Mouse (Mus musculus) Patski (cell line): Measurements from ENCODE around the gene Kdm2a. TPM values are rescaled to one million over a fixed set of nuclear protein-coding genes. Genes with fewer than 3 reads are reported as not detected.

Source experiments
- ATAC-seq: fragments of 100-300 bp; one replicate; pipeline ENCODE4 v1.8.0; 2021
- CTCF ChIA-PET: fragments of 350-600 bp; sonication (Branson Sonifier 250); formaldehyde crosslinking; loops from one replicate; lab custom pipeline; 2022; ENCODE audit warnings: inconsistent platforms; lab: Charles Lee
- POLR2A ChIA-PET: fragments of 350-600 bp; sonication (Branson Sonifier 250); formaldehyde crosslinking; loops from one replicate; lab custom pipeline; 2022; ENCODE audit warnings: antibody characterized with exemption, inconsistent platforms; lab: Charles Lee
- DNase-seq: peaks from one replicate; pipeline ENCODE4 v3.0.0-alpha.2; 2011; ENCODE audit warnings: low read depth, low spot score
- H3K27me3 ChIP-seq: fragments of 371-371 bp; one replicate; pipeline ENCODE4 v1.5.1; 2021
- CTCF ChIP-seq: fragments of 100-300 bp; IDR thresholded peaks from one replicate; pipeline ENCODE4 v1.5.1; 2021
- in situ Hi-C: fragments of 300-500 bp; cut with MboI; formaldehyde crosslinking; loops from 3 replicates; pipeline ENCODE4 v1.11.1; 2018; ENCODE audit warnings: low pct_unique_long_range_greater_than_20kb, mixed read lengths
- polyA plus RNA-seq: library from polyadenylated mRNA; unstranded; gene quantifications from one replicate; pipeline ENCODE4 v1.2.3, GENCODE M21; 2021

The Kdm2a gene
- polyA plus RNA-seq = 79.6 TPM

DNA sequence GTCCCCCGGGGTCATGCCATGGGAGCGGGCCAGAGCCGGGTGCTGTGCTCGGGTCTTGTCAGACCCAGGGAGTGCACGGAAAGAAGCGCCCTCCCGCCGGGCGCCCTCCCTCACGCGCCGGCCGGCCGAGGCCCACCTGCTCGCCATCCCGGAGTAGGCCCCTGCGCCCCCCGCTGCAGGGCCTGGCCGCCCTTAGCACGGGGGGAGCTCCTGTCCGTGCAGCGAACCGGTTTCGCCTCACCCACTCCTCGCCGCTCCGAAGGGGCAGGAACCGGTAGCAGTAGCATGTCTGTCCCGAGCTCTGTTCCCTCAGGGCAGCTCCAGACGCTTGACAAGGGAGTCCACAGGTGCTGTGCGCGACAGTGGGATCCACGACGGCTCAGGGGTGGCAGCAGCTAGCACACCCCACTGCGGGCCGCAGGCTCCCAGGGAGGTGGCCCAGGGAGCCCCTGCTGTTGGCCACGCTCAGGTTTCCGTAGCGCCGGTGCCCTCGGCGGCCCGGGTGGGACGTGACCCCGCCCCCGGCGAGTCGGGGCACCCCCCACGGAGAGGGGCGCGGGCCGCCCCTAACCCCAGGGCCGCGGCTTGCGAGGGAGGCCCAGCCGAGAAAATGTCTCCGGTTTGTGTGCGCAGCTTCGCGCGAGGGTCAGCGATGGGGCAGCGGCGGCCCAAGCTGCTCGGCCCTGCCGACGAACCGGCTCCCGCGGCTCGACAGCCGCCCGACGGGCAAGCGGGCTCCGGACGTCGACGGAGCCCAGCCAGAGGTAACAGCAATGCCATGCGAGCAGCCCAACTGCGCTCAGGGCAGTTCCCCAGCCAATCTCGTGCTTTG lies at the start of gene Kdm2a:
Gene Kdm2a (minus strand): TSS at position 488 of the 832 bp plus-strand sequence.
- in situ Hi-C loops = no loop called here
- no peak for TF ChIP-seq CTCF
- ChIA-PET POLR2A (interaction anchor here (0.6 to 1.7 kb wide), 3 partner anchors 13 to 77 kb away, joined by 3 to 4 read pairs (median 3); no protein-coding TSS in a partner anchor), CTCF (interaction anchor here (1.1 kb wide), 1 partner anchor 38 kb away, joined by 3 read pairs; no protein-coding TSS in a partner anchor)
- DNase-seq = no peak
- ATAC-seq = peak; percentile 15
- no peaks in the 10 kb centered on the region for H3K27me3 ChIP-seq

DNA sequence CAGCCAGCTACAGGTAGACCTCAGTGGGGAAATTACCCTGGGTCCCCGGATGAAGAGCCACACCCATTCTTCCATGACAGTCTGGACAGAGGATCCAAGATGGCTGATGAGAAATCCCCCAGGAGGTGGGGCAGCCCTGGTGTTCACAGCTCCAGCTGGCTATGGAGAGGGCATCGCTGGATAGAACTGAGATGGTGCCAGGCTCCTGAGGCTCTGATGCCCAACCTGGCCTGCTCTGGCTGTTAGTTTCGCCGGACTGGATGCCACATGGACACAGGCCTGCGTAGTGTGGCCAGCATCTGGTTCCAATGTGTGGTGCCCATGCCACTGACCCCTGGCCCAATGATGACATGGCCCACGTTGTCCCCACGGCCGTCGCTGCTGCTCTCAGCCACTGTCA lies 49.4 kb upstream of the Kdm2a start:
- CTCF ChIA-PET = no interaction called here
- ATAC-seq (no peak), DNase-seq (no peak)
- no peaks in the 10 kb centered on the region for H3K27me3 ChIP-seq
- POLR2A ChIA-PET = no interaction called here
- no peak for TF ChIP-seq CTCF
- in situ Hi-C loops = no loop called here

DNA sequence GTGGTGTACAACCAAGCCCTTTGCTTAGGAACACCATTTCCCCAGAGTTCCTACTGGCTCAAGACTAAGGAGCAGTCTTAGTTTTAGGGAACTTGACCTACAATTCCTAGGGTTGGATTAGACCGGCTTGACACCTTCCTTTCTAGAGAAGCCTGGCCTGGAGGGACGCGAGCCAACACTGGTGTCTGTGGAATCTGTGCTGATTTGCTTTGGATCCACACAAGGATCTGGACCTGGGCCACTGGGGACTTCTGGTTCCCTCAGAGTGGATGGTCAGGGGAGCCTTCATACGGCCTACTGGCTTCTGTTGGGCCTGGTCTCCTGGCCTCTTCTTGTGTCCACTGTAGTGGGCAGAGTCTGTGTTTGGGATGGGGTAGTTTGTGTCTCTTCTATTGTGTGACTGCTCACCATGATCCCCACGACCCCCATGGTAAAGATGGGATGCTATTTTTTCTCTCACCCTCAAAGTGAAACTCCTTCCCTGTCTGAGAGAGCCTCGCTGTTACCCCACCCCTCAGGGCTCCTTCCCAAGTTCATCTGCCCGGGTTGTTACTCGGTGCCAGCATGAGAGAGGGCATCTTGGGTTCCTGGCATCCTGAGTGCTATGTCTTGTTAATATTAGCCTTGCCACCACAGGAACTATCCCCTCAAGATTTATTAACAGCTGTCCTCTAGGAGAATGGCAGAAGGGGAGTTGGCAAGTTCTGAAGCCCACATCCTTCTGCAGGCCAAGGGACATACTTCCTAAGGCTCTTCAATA lies 48.8 kb upstream of the Kdm2a start:
- DNase-seq (no peak), ATAC-seq (no peak)
- no peaks in the 10 kb centered on the region for H3K27me3 ChIP-seq
- CTCF ChIA-PET = no interaction called here
- no peak for TF ChIP-seq CTCF
- in situ Hi-C loops = no loop called here
- POLR2A ChIA-PET = no interaction called here

DNA sequence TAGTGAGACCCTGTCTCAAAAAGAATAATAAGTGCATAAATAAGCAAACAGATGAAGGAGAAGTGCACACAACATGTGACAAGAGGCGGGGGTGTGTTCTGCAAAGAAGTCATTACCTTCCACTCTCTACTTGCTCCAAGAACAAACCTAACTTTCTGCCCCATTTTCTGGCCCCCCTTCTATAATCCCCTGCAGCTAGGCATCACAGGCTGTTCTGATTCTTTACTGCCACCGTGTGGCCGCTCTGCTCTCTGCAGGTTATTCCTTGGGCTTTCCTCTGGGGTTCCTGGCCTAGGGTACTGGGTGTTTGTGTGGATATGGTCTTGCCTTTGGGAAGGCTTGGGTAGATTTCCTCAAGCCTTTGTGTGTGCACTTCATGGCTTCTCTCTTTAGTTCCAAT lies 44.3 kb upstream of the Kdm2a start:
- ATAC-seq = no peak
- no peak for DNase-seq
- in situ Hi-C loops = no loop called here
- POLR2A ChIA-PET = no interaction called here
- peak; percentile 84 for TF ChIP-seq CTCF
- H3K27me3 ChIP-seq = no peaks in the 10 kb centered on the region
- CTCF ChIA-PET = interaction anchor here (0.6 to 3.9 kb wide), 8 partner anchors 10 to 185 kb away, joined by 3 to 18 read pairs (median 8); partner anchors contain the start of gene 2010003K11Rik

DNA sequence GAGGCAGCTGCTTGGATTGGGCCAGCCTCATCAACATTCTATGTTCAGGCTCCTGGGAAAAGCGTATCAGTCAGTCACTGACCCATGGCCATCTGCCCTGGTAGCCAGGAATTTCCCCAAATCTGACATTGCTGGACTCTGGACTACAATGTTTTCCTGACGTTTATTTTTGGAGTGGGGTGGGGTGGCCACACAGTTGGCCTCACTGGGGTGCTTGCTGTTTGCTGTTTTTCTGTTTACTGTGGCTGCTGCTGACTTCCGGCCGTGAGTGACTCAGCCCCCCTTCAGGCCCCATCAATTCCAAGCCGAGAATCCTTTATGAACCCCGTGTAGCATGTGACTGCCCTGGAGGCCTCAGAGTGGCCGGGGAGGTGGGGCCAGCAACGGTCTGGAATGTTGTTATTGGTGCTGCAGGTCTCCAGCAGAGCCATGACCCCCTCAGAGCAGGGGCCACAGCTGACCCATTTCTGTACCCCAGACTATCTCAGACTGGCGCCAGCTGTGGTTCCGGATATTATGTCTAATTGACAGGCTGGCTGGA lies 43.6 kb upstream of the Kdm2a start:
- POLR2A ChIA-PET = interaction anchor here (0.7 to 1.0 kb wide), 2 partner anchors 36 to 73 kb away, joined by 3 to 4 read pairs; no protein-coding TSS in a partner anchor
- no peak for TF ChIP-seq CTCF
- CTCF ChIA-PET = interaction anchor here (1.1 to 3.9 kb wide), 10 partner anchors 8 to 184 kb away, joined by 3 to 18 read pairs (median 6); no protein-coding TSS in a partner anchor
- H3K27me3 ChIP-seq = no peaks in the 10 kb centered on the region
- in situ Hi-C loops = no loop called here
- ATAC-seq (peak; percentile 59), DNase-seq (peak; percentile 84)

DNA sequence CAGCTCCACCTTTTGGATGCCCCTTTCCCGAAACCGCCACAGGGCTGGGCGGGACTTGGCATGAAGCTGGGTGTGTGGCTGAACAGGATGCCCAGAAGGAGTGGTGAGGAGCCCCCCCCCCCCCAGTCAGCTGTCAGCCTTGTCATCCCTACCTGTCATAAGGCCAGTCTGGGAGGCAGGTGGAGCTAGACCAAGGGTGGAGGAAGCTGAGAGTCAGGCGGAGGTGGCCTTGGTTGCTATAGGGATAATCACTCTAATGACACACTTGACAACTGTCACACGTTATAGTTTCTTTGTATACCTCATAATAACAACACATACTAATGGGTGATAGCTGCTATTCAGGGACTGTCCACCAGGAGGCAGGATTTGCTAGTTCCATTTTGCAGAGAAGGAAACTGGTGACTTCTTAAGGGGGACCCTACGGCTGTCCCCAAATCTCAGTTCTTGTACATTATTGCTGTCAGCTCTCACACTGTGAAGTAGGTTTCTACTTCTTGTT lies 43.1 kb upstream of the Kdm2a start:
- in situ Hi-C loops = no loop called here
- ChIA-PET POLR2A (interaction anchor here (0.7 to 3.2 kb wide), 3 partner anchors 15 to 73 kb away, joined by 3 to 8 read pairs (median 4); no protein-coding TSS in a partner anchor), CTCF (interaction anchor here (0.9 to 3.9 kb wide), 13 partner anchors 8 to 184 kb away, joined by 3 to 18 read pairs (median 4); partner anchors contain the start of gene Pcx)
- peak; percentile 94 for TF ChIP-seq CTCF
- ATAC-seq (peak; percentile 29), DNase-seq (no peak)
- H3K27me3 ChIP-seq = no peaks in the 10 kb centered on the region

DNA sequence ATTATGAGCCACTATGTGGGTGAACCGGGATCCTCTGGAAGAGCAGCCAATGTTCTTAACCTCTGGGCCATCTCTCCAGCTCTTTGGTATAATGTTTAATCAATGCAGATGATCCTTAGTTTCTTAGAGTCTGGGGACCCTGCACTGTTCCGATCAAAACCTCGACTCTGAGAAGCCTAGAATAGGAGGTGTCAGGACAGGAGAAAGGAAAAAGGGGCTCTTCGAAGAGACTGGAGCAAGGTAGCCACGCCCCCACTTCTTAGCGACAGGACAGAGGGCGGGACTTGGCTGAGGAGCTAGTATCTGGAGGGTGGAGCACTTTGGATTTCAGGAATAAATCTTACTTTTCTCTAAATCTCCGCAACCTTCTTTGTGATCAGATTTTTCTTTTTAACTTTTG lies 42.1 kb upstream of the Kdm2a start:
- DNase-seq (no peak), ATAC-seq (no peak)
- in situ Hi-C loops = no loop called here

DNA sequence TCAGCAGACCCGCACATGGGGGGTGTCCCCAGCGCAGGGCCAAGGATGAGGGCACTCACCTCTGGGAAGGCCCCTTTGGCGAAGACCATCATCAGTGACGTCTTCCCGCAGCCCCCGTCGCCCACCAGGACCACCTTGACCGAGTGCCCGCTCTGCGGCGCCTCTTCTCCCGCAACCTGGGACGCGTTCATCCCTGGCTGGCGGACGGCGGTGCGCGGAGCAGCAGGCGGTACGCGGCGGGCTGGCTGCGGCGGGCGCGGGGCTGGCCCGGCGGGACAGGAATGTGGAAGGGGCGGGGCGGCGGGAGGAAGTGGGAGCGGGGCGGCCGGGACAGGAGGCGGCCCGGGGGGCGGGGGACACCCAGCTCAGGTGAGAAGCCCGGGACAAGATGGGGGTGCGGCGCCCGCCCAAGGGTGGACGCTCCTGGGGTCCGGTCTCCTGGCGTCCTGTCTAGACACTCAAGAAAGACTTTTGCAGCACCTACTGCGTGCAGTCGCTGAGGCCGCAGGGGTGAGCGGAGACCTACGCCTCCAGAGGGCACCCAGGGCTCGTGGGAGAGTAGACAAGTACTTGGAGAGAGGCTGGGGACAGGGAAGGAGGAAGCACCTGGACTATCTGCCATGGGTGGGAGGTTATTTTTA lies 41.2 kb upstream of the Kdm2a start, which contains the start of gene Rhod:
Gene Rhod (minus strand): TSS at position 272 of the 641 bp plus-strand sequence.
- CTCF ChIA-PET = interaction anchor here (2.7 kb wide), 1 partner anchor 20 kb away, joined by 12 read pairs; no protein-coding TSS in a partner anchor
- DNase-seq (no peak), ATAC-seq (peak; percentile 25)
- H3K27me3 ChIP-seq = no peaks in the 10 kb centered on the region
- in situ Hi-C loops = no loop called here
- POLR2A ChIA-PET = interaction anchor here (0.7 to 3.2 kb wide), 6 partner anchors 11 to 54 kb away, joined by 3 to 8 read pairs (median 3); no protein-coding TSS in a partner anchor
- no peak for TF ChIP-seq CTCF

More for the DNA sequence above, 42.1 kb upstream of the Kdm2a start:
- no peak for TF ChIP-seq CTCF
- ChIA-PET CTCF (interaction anchor here (1.1 to 3.9 kb wide), 9 partner anchors 10 to 183 kb away, joined by 4 to 18 read pairs (median 7); no protein-coding TSS in a partner anchor), POLR2A (interaction anchor here (0.7 to 3.2 kb wide), 4 partner anchors 12 to 18 kb away, joined by 3 to 8 read pairs (median 4); no protein-coding TSS in a partner anchor)
- no peaks in the 10 kb centered on the region for H3K27me3 ChIP-seq

DNA sequence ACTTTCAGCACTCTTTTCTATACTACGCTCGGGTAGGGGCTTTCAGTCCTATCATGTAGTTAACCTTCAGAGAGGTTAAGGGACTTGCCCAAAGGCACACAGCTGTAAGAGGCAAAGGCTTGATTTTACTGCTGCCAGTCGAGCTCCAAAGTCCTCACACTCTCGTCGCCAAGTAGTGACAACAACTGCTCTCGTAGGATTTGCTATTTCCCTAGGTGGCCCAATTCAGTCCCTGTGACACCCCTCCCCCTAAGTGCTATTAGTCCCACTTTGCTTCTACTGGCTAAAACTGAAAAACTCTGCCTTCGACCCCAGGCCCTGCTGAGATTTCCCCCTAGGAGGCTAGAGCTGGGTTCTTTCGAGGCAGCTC lies 40.7 kb upstream of the Kdm2a start:
- ChIA-PET POLR2A (interaction anchor here (1.0 to 3.2 kb wide), 4 partner anchors 13 to 187 kb away, joined by 3 to 8 read pairs (median 5); partner anchors contain the start of gene Rce1), CTCF (interaction anchor here (0.9 kb wide), 1 partner anchor 14 kb away, joined by 3 read pairs; no protein-coding TSS in a partner anchor)
- no peaks in the 10 kb centered on the region for H3K27me3 ChIP-seq
- TF ChIP-seq CTCF = no peak
- DNase-seq = no peak
- no peak for ATAC-seq
- in situ Hi-C loops = no loop called here
